In genomic region chr16:90626035-90626670, GRCm38 (mm10) we compare ENCODE assay signal across 15 mouse cellular contexts.
A peak's percentile ranks its signal among the peaks of the same experiment; 100 is the strongest.
DNase-seq lines count a peak whose midpoint lies in the region; ATAC-seq and TF ChIP-seq lines count a peak whose summit lies in the region.
"Had no signal": no experiment of that assay in that cellular context is flagged by ENCODE, and none has a peak within 500 bp of the region (broad histone marks: within the 10 kb centered on the region; RNA-seq: fewer than 3 reads in every experiment).

No protein-coding gene starts in this region.

- H3K27ac ChIP-seq in heart, embryonic 10.5 days, result no peak overlapping the region
- no peak overlapping the region for H3K27ac ChIP-seq in liver, embryonic 11.5 days (ENCODE audit: low read depth, low read length)
- H3K27ac ChIP-seq in liver, postnatal 0 days (ENCODE audit: low read depth), result no peak overlapping the region
- H3K27ac ChIP-seq in limb, embryonic 13.5 days, result peak overlapping the region; percentile 48; the same call in 1 of the 2 replicates
- H3K27ac ChIP-seq in stomach, embryonic 15.5 days, result peak overlapping the region; percentile 74

- TF ChIP-seq CTCF in liver, postnatal 0 days (IDR thresholded peaks at IDR 0.05; ENCODE audit: low read depth), result no peak

- H3K9me3 ChIP-seq in heart, embryonic 10.5 days, result no peaks in the 10 kb centered on the region
- H3K9me3 ChIP-seq in liver, embryonic 11.5 days (ENCODE audit: control insufficient read depth, low read length), result no peaks in the 10 kb centered on the region
- H3K9me3 ChIP-seq in liver, postnatal 0 days (ENCODE audit: low read length), result no peaks in the 10 kb centered on the region
- 0 out of 2 replicates have a peak, but pooled peaks cover 6% of the 10 kb centered on the region for H3K9me3 ChIP-seq in limb, embryonic 13.5 days
- H3K9me3 ChIP-seq in stomach, embryonic 15.5 days, result no peaks in the 10 kb centered on the region

- H3K4me2 ChIP-seq in liver, embryonic 11.5 days, result no peak overlapping the region
- no peak overlapping the region for H3K4me2 ChIP-seq in liver, postnatal 0 days (ENCODE audit: low read depth, low read length)
- H3K4me2 ChIP-seq in limb, embryonic 13.5 days (replicated peaks), result no peak overlapping the region
- H3K4me2 ChIP-seq in stomach, embryonic 15.5 days, result no peak overlapping the region
- H3K4me2 ChIP-seq: midbrain, embryonic 11.5 days had no signal

- H3K4me3 ChIP-seq in heart, embryonic 10.5 days, result no peak overlapping the region
- no peak overlapping the region for H3K4me3 ChIP-seq in liver, embryonic 11.5 days (ENCODE audit: low read depth, low read length)
- H3K4me3 ChIP-seq in liver, postnatal 0 days (ENCODE audit: low read depth, low read length), result no peak overlapping the region
- no peak overlapping the region for H3K4me3 ChIP-seq in limb, embryonic 13.5 days
- no peak overlapping the region for H3K4me3 ChIP-seq in stomach, embryonic 15.5 days (replicated peaks)
- H3K4me3 ChIP-seq: myocyte had no signal

- H3K27me3 ChIP-seq in heart, embryonic 10.5 days (ENCODE audit: insufficient read depth, poor library complexity, severe bottlenecking), result no peaks in the 10 kb centered on the region
- no peaks in the 10 kb centered on the region for H3K27me3 ChIP-seq in liver, embryonic 11.5 days (replicated peaks; ENCODE audit: control insufficient read depth, insufficient read depth, low read length)
- no peaks in the 10 kb centered on the region for H3K27me3 ChIP-seq in liver, postnatal 0 days (ENCODE audit: insufficient read depth, low read length)
- no peaks in the 10 kb centered on the region for H3K27me3 ChIP-seq in limb, embryonic 13.5 days
- H3K27me3 ChIP-seq in stomach, embryonic 15.5 days (replicated peaks), result no peaks in the 10 kb centered on the region

- TF ChIP-seq EP300 in liver, postnatal 0 days (IDR thresholded peaks at IDR 0.05; ENCODE audit: low read depth), result no peak

- peaks cover 55% of the 10 kb centered on the region for H3K4me1 ChIP-seq in heart, embryonic 10.5 days
- 0 out of 2 replicates have a peak, but pooled peaks cover 4% of the 10 kb centered on the region for H3K4me1 ChIP-seq in liver, embryonic 11.5 days (replicated peaks; ENCODE audit: control insufficient read depth, insufficient read depth, low read length)
- H3K4me1 ChIP-seq in liver, postnatal 0 days (ENCODE audit: insufficient read depth), result no peaks in the 10 kb centered on the region
- peaks cover 83% of the 10 kb centered on the region for H3K4me1 ChIP-seq in limb, embryonic 13.5 days
- peaks cover 40% of the 10 kb centered on the region for H3K4me1 ChIP-seq in stomach, embryonic 15.5 days

- 78% methylated on average over 9 of the region's 9 CpGs for WGBS in heart, embryonic 10.5 days
- 75% methylated on average over 9 of the region's 9 CpGs for WGBS in liver, embryonic 11.5 days
- 59% methylated on average over 9 of the region's 9 CpGs for WGBS in liver, postnatal 0 days (ENCODE audit: insufficient replicate concordance)
- WGBS in limb, embryonic 13.5 days, result 68% methylated on average over 9 of the region's 9 CpGs
- 40% methylated on average over 9 of the region's 9 CpGs for WGBS in stomach, embryonic 15.5 days

- DNase-seq in heart, embryonic 10.5 days (ENCODE audit: low spot score), result peak; percentile 56
- DNase-seq in heart, postnatal 25 days (ENCODE audit: low spot score), result no peak
- peak; percentile 16 for DNase-seq in liver, embryonic 11.5 days (ENCODE audit: low spot score)
- no peak for DNase-seq in liver, postnatal 0 days
- no peak for DNase-seq in spleen, adult 12 weeks (ENCODE audit: low spot score)
- DNase-seq in thymus, postnatal 0 days (ENCODE audit: low spot score), result no peak
- DNase-seq: adrenal gland, postnatal 36 days; cerebellum, postnatal 25 days; gastrocnemius, postnatal 14 days; kidney, adult 11 months had no signal

- ATAC-seq in liver, embryonic 11.5 days (replicated peaks; ENCODE audit: low FRiP score), result no peak
- ATAC-seq in liver, postnatal 0 days, result no peak
- no peak for ATAC-seq in limb, embryonic 13.5 days (ENCODE audit: low FRiP score, low read depth)
- no peak for ATAC-seq in stomach, embryonic 15.5 days (ENCODE audit: insufficient read depth, low FRiP score, low read depth)

- no peak overlapping the region for H3K9ac ChIP-seq in liver, embryonic 11.5 days (ENCODE audit: low read depth, low read length)
- H3K9ac ChIP-seq in liver, postnatal 0 days (replicated peaks), result no peak overlapping the region
- H3K9ac ChIP-seq in limb, embryonic 13.5 days, result no peak overlapping the region
- H3K9ac ChIP-seq in stomach, embryonic 15.5 days, result no peak overlapping the region

- no peaks in the 10 kb centered on the region for H3K36me3 ChIP-seq in heart, embryonic 10.5 days
- no peaks in the 10 kb centered on the region for H3K36me3 ChIP-seq in liver, embryonic 11.5 days (ENCODE audit: control insufficient read depth, insufficient read depth, low read length)
- no peaks in the 10 kb centered on the region for H3K36me3 ChIP-seq in liver, postnatal 0 days (replicated peaks; ENCODE audit: insufficient read depth, low read length)
- no peaks in the 10 kb centered on the region for H3K36me3 ChIP-seq in limb, embryonic 13.5 days
- no peaks in the 10 kb centered on the region for H3K36me3 ChIP-seq in stomach, embryonic 15.5 days
- H3K36me3 ChIP-seq: G1E had no signal

- intact Hi-C loops in heart, postnatal 25 days (cut with DNase I), result loop anchor here (5.0 kb wide), 2 partner anchors 81 to 244 kb away; no protein-coding TSS in a partner anchor

Comparison
In these comparisons a context has a peak if more than half of its experiments do, and no peak if none do; other contexts are left out.
1. DNase-seq: peak in heart, embryonic 10.5 days (single experiment) and liver, embryonic 11.5 days (single experiment); none in heart, postnatal 25 days (single experiment), liver, postnatal 0 days (single experiment), spleen, adult 12 weeks (single experiment) and thymus, postnatal 0 days (single experiment).
2. H3K27ac ChIP-seq: peak in limb, embryonic 13.5 days (single experiment) and stomach, embryonic 15.5 days (single experiment); none in heart, embryonic 10.5 days (single experiment), liver, embryonic 11.5 days (single experiment) and liver, postnatal 0 days (single experiment).